Comparison of ENCODE assay signal across 17 mouse cellular contexts in genomic region chr12:58594781-58595180, GRCm38 (mm10).
"Had no signal": no experiment of that assay in that cellular context is flagged by ENCODE, and none has a peak within 500 bp of the region (broad histone marks: within the 10 kb centered on the region; RNA-seq: fewer than 3 reads in every experiment).

No protein-coding gene starts in this region.

- H3K36me3 ChIP-seq: midbrain, embryonic 10.5 days; neural tube, embryonic 13.5 days; neural tube, embryonic 15.5 days had no signal

- H3K4me2 ChIP-seq: lung, embryonic 14.5 days; neural tube, embryonic 13.5 days; neural tube, embryonic 15.5 days had no signal

- H3K27ac ChIP-seq: midbrain, embryonic 10.5 days; neural tube, embryonic 13.5 days; neural tube, embryonic 15.5 days had no signal

- H3K27me3 ChIP-seq: neural tube, embryonic 13.5 days; neural tube, embryonic 15.5 days had no signal

- H3K4me3 ChIP-seq: midbrain, embryonic 10.5 days; myocyte; neural tube, embryonic 13.5 days; neural tube, embryonic 15.5 days had no signal

- H3K9me3 ChIP-seq: midbrain, embryonic 10.5 days; neural tube, embryonic 13.5 days; neural tube, embryonic 15.5 days had no signal

- H3K9ac ChIP-seq: lung, embryonic 14.5 days; neural tube, embryonic 13.5 days; neural tube, embryonic 15.5 days had no signal

- H3K4me1 ChIP-seq: midbrain, embryonic 10.5 days; neural tube, embryonic 13.5 days; neural tube, embryonic 15.5 days had no signal

- DNase-seq: lung, adult 18-20 months; lung, embryonic 14.5 days; lung, postnatal 10 days; lung, postnatal 4 days; midbrain, embryonic 14.5 days; retina, postnatal 1 day; right cerebral cortex, adult 18-20 months; right cerebral cortex, postnatal 25 days; right cerebral cortex, postnatal 4 days; spleen, adult 18-20 months; thymus, adult 18-20 months; thymus, postnatal 14 days; thymus, postnatal 36 days had no signal
